Mouse (Mus musculus) spleen, adult 18-20 months (tissue): ENCODE measurements around the gene Vmn1r224.

Experiments
- DNase-seq, 2 experiments: peaks; one replicate each; pipeline ENCODE4 v3.0.0; 2022; ENCODE audit warnings: mixed read lengths in 2 of 2

Gene Vmn1r224

GRCm38 (mm10) chr17:20413846-20414245 is at the start of gene Vmn1r224:
TSS of gene Vmn1r224 (plus strand) at chr17:20414146.
- DNase-seq, result no peak

GRCm38 (mm10) chr17:20399105-20399504 is 14.8 kb upstream of the Vmn1r224 start:
- DNase-seq, result no peak

GRCm38 (mm10) chr17:20439263-20439662 is 25.3 kb downstream of the Vmn1r224 start:
- DNase-seq, result no peak

- DNase-seq, result no peak
These were observed 59.4 kb downstream of the Vmn1r224 start for GRCm38 (mm10) chr17:20473311-20473710.
